Mouse (Mus musculus) neural tube, embryonic 13.5 days (tissue): ENCODE results near the gene Gba2. TPM values are rescaled to one million over a fixed set of nuclear protein-coding genes. Genes with fewer than 3 reads are reported as not detected.

Experiments used
- ATAC-seq: fragments of 200-750 bp; cut with Nextera tagmentation; 2 replicates; pipeline ENCODE4 v1.8.0; 2017; ENCODE audit warnings: low read depth, mild to moderate bottlenecking, moderate TSS enrichment, moderate library complexity
- H3K27ac ChIP-seq: fragments of 300-500 bp; sonication (generic); replicated peaks from 2 replicates; pipeline ENCODE4 v1.5.1; 2015; ENCODE audit warnings: moderate library complexity, mild to moderate bottlenecking, inconsistent platforms
- H3K27me3 ChIP-seq: fragments of 300-500 bp; sonication (generic); 2 replicates; pipeline ENCODE4 v1.6.1; 2015; ENCODE audit warnings: mild to moderate bottlenecking, inconsistent platforms
- H3K36me3 ChIP-seq: fragments of 300-500 bp; sonication (generic); 2 replicates; pipeline ENCODE4 v1.6.1; 2015; ENCODE audit warnings: mild to moderate bottlenecking, inconsistent platforms
- H3K4me1 ChIP-seq: fragments of 300-500 bp; sonication (generic); replicated peaks from 2 replicates; pipeline ENCODE4 v1.6.1; 2015; ENCODE audit warnings: inconsistent platforms
- H3K4me2 ChIP-seq: fragments of 300-500 bp; sonication (generic); 2 replicates; pipeline ENCODE4 v1.6.1; 2015; ENCODE audit warnings: inconsistent platforms, mild to moderate bottlenecking, moderate library complexity
- H3K4me3 ChIP-seq: fragments of 300-500 bp; sonication (generic); 2 replicates; pipeline ENCODE4 v1.5.1; 2015; ENCODE audit warnings: mild to moderate bottlenecking, inconsistent platforms
- H3K9ac ChIP-seq: fragments of 300-500 bp; sonication (generic); 2 replicates; pipeline ENCODE4 v1.6.1; 2015; ENCODE audit warnings: moderate library complexity, mild to moderate bottlenecking, inconsistent platforms
- H3K9me3 ChIP-seq: fragments of 300-500 bp; sonication (generic); 2 replicates; pipeline ENCODE4 v1.6.1; 2016; ENCODE audit warnings: inconsistent platforms
- WGBS: fragments of 180-500 bp; shearing (Covaris S2); methylation state at CpG from one replicate; pipeline ENCODE4 v1.1.7; 2015; 5-methylcytosine and 5-hydroxymethylcytosine counted together
- polyA plus RNA-seq: library from polyadenylated mRNA; unstranded; fragments of >200 nt; fragmentation: Nextera tagmentation; extraction: Ambion mirVana; gene quantifications from 2 replicates; pipeline ENCODE4 v1.2.1, GENCODE M21; 2015

Gene Gba2
- polyA plus RNA-seq, 1 experiment from 2014 or later = 50.8 TPM

GRCm38 (mm10) chr4:43593453-43593852, 14.8 kb upstream of the Gba2 start:
- H3K36me3 ChIP-seq = no peaks in the 10 kb centered on the region
- no peak overlapping the region for H3K4me2 ChIP-seq
- H3K9me3 ChIP-seq = no peaks in the 10 kb centered on the region
- no peak overlapping the region for H3K9ac ChIP-seq
- no peaks in the 10 kb centered on the region for H3K4me1 ChIP-seq
- H3K27ac ChIP-seq = no peak overlapping the region
- no peaks in the 10 kb centered on the region for H3K27me3 ChIP-seq
- H3K4me3 ChIP-seq = no peak overlapping the region
- WGBS = 65% methylated on average over 3 of the region's 3 CpGs
- ATAC-seq = no peak

DNA sequence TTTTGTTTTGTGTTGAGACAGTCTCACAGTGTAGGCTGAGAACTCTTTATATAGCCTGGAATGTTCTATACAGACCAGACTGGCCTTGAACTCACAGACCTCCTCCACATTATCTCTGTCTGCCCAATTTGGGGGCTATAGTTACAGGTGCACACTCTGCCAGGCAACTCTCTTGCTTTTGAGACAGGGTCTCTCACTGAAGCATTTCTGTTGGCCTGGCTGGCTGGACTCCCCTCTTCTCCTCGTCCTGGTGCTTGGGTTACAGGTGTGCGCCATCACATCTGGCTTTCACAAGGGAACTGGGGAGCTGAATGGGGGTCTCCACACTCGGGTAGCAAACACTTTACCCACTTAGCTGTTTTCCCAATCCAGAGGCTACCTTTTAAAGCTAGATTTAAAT, 13.3 kb upstream of the Gba2 start:
- no peaks in the 10 kb centered on the region for H3K9me3 ChIP-seq
- no peak for ATAC-seq
- H3K36me3 ChIP-seq = no peaks in the 10 kb centered on the region
- H3K9ac ChIP-seq = no peak overlapping the region
- H3K4me2 ChIP-seq = no peak overlapping the region
- H3K27ac ChIP-seq = no peak overlapping the region
- no peaks in the 10 kb centered on the region for H3K4me1 ChIP-seq
- WGBS = 82% methylated on average over 3 of the region's 3 CpGs
- no peaks in the 10 kb centered on the region for H3K27me3 ChIP-seq
- H3K4me3 ChIP-seq = no peak overlapping the region

GRCm38 (mm10) chr4:43591543-43591942, 12.9 kb upstream of the Gba2 start:
- 74% methylated on average over 5 of the region's 5 CpGs for WGBS
- H3K9ac ChIP-seq = no peak overlapping the region
- no peaks in the 10 kb centered on the region for H3K27me3 ChIP-seq

GRCm38 (mm10) chr4:43587681-43588080, 9.0 kb upstream of the Gba2 start:
- Histone ChIP-seq H3K9me3 (no peaks in the 10 kb centered on the region), H3K4me3 (no peak overlapping the region), H3K36me3 (peaks cover 22% of the 10 kb centered on the region), H3K27ac (no peak overlapping the region), H3K9ac (no peak overlapping the region), H3K4me2 (no peak overlapping the region), H3K27me3 (no peaks in the 10 kb centered on the region), H3K4me1 (no peaks in the 10 kb centered on the region)
- WGBS = 64% methylated on average over 7 of the region's 7 CpGs
- ATAC-seq = no peak

More at GRCm38 (mm10) chr4:43591543-43591942, 12.9 kb upstream of the Gba2 start:
- H3K4me2 ChIP-seq = no peak overlapping the region
- no peak overlapping the region for H3K27ac ChIP-seq
- ATAC-seq = no peak
- H3K9me3 ChIP-seq = no peaks in the 10 kb centered on the region
- no peaks in the 10 kb centered on the region for H3K4me1 ChIP-seq
- H3K4me3 ChIP-seq = no peak overlapping the region
- H3K36me3 ChIP-seq = no peaks in the 10 kb centered on the region

- Histone ChIP-seq H3K4me1 (no peaks in the 10 kb centered on the region), H3K9ac (no peak overlapping the region), H3K27me3 (no peaks in the 10 kb centered on the region), H3K36me3 (peaks cover 35% of the 10 kb centered on the region), H3K4me2 (no peak overlapping the region), H3K9me3 (no peaks in the 10 kb centered on the region), H3K27ac (no peak overlapping the region), H3K4me3 (no peak overlapping the region)
- no peak; the same call in 1 of the 2 replicates for ATAC-seq
- WGBS = 80% methylated on average over 8 of the region's 8 CpGs
Measured at GRCm38 (mm10) chr4:43586411-43586810, 7.7 kb upstream of the Gba2 start.

DNA sequence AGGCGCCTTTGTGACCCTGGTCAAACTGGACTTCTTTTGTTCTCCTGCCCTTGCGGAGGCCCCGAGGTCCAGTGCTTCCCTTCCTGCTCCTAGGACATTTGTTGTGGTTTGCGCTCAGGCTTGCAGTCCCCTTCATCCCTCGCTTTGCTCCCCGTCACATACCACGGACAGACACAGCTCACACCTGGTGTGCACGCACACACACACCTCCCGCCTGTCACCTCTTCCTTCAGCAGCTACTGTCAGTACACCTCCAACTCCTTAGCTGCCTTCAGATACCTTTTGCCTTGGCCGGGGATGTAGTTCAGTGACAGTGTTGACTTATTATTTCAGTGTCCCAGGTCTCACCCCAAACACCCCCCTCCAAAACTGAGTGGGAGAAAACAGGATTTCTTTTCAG, 7.0 kb upstream of the Gba2 start:
- no peak overlapping the region for H3K4me2 ChIP-seq
- no peak overlapping the region for H3K9ac ChIP-seq
- H3K36me3 ChIP-seq = peaks cover 42% of the 10 kb centered on the region
- no peak for ATAC-seq
- 56% methylated on average over 10 of the region's 10 CpGs for WGBS
- H3K27ac ChIP-seq = no peak overlapping the region
- no peaks in the 10 kb centered on the region for H3K4me1 ChIP-seq
- no peak overlapping the region for H3K4me3 ChIP-seq
- H3K27me3 ChIP-seq = no peaks in the 10 kb centered on the region
- H3K9me3 ChIP-seq = no peaks in the 10 kb centered on the region

DNA sequence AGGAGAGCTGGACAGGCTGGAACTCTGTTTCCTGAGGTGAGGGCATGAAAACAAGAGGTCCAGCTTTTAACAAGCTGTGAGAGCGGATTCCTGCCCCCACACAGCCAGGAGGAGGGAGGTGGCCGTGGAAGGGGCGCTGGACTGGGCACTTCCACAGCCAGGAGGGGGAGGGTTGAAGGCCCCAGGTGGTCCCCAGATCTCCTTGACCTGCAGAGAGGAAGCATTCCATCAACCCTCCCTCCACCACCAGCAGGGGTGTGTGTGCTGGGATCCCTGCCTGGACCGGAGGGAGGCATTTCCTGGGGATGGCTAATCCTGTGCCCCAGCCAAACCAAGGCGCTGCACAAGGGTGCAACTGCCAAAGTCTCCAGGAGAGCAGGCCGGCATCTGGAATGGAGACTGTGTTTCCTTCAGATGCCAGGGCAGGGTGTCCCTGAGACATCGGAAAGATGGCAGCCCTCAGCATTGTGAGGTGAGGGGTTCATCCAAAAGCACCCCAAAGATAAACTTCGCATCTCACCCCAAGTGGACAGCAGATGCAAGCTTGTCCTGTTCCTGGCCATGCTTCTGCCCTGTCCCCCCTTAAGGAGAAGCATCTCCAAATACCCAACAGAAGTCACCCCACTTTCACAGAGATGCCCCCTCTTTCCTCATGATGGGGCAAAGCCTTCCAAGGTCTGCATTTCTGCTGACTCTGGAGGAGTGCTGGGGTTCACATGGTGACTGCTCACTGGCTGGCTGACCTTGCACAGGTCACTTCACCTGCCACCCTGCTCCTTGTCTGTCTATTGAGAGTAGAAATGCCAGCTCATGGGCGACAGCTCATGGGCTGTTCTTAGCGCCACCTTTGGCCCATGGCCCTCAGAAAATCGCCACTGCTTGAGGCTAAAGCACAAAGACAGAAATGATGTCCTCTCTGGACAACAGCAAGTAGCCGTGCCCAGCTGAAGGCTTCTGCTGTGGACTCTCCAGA, 6.1 kb upstream of the Gba2 start, which contains the start of gene Msmp:
Msmp (minus strand) TSS at position 51 of the 973 bp plus-strand sequence.
- Histone ChIP-seq H3K9me3 (no peaks in the 10 kb centered on the region), H3K36me3 (peaks cover 47% of the 10 kb centered on the region), H3K9ac (0 out of 2 replicates have a peak within 1 kb of the TSS, but pooled peaks have one; percentile 17), H3K27me3 (no peaks in the 10 kb centered on the region), H3K4me1 (peaks cover 6% of the 10 kb centered on the region), H3K4me2 (no peak within 1 kb of the TSS), H3K4me3 (no peak within 1 kb of the TSS), H3K27ac (no peak within 1 kb of the TSS)
- ATAC-seq = no peak
- 76% methylated on average over 12 of the region's 12 CpGs for WGBS

- Histone ChIP-seq H3K4me2 (no peak overlapping the region), H3K4me3 (no peak overlapping the region), H3K27ac (no peak overlapping the region), H3K36me3 (peaks cover 47% of the 10 kb centered on the region), H3K27me3 (no peaks in the 10 kb centered on the region), H3K9me3 (no peaks in the 10 kb centered on the region), H3K9ac (no peak overlapping the region), H3K4me1 (peaks cover 12% of the 10 kb centered on the region)
- WGBS = 82% methylated on average over 7 of the region's 7 CpGs
- no peak for ATAC-seq
Measured at GRCm38 (mm10) chr4:43583421-43583820, 4.7 kb upstream of the Gba2 start.

DNA sequence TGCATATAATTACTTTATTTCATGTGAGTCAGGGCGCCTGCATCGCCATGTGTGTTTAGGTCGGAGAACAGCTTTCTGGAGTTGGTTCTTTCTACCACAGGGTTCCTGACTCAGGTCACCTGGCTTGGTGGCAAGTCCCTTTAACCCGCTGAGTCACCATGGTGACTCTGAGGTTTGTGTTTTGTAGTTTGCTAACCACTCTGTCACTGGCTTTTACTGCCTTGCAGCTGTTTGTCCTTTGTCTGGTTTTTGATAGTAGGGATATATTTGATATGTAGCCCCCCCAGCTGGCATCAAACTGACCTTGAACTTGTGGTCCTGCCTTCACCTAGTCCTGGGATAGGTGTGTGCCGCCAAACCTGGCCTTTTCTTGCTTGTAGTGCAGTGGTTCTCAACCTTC, 3.6 kb upstream of the Gba2 start:
- 88% methylated on average over 5 of the region's 5 CpGs for WGBS
- Histone ChIP-seq H3K9me3 (no peaks in the 10 kb centered on the region), H3K27ac (no peak overlapping the region), H3K4me3 (no peak overlapping the region), H3K9ac (no peak overlapping the region), H3K36me3 (peaks cover 47% of the 10 kb centered on the region), H3K4me1 (peaks cover 21% of the 10 kb centered on the region), H3K27me3 (no peaks in the 10 kb centered on the region), H3K4me2 (no peak overlapping the region)
- no peak for ATAC-seq

DNA sequence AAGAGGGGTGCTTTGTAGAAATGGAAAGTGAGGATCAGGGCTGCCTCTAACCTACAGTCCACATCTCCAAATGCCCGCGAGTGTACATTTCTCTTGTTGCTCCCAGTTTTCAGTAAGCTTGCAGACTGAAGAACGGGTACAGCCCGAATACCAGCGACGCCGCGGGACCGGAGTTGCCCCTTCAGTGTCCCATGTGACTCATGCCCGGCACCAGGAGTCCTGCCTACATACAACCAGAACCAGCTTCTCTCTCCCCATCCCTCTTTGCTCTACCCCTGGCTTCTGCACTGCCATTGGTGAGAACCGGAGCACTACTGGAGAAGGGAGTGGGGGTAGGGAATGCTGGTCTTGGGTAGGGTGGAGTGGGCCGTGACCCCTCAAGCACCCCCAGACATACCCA, 2.7 kb upstream of the Gba2 start:
- no peak overlapping the region for H3K27ac ChIP-seq
- no peaks in the 10 kb centered on the region for H3K9me3 ChIP-seq
- peaks cover 30% of the 10 kb centered on the region for H3K4me1 ChIP-seq
- no peak overlapping the region for H3K9ac ChIP-seq
- H3K36me3 ChIP-seq = peaks cover 47% of the 10 kb centered on the region
- ATAC-seq = no peak
- H3K27me3 ChIP-seq = no peaks in the 10 kb centered on the region
- WGBS = 93% methylated on average over 12 of the region's 12 CpGs
- no peak overlapping the region for H3K4me3 ChIP-seq
- H3K4me2 ChIP-seq = no peak overlapping the region

GRCm38 (mm10) chr4:43580721-43581120, 2.0 kb upstream of the Gba2 start:
- Histone ChIP-seq H3K4me2 (no peak overlapping the region), H3K4me3 (no peak overlapping the region), H3K27me3 (no peaks in the 10 kb centered on the region), H3K4me1 (peaks cover 37% of the 10 kb centered on the region), H3K27ac (no peak overlapping the region), H3K36me3 (peaks cover 47% of the 10 kb centered on the region), H3K9ac (no peak overlapping the region), H3K9me3 (no peaks in the 10 kb centered on the region)
- ATAC-seq = no peak
- 92% methylated on average over 5 of the region's 5 CpGs for WGBS

- peak overlapping the region; percentile 94 for H3K4me2 ChIP-seq
- no peaks in the 10 kb centered on the region for H3K9me3 ChIP-seq
- WGBS = 83% methylated on average over 6 of the region's 6 CpGs
- H3K27ac ChIP-seq = no peak overlapping the region
- no peak for ATAC-seq
- H3K9ac ChIP-seq = peak overlapping the region; percentile 91
- peaks cover 45% of the 10 kb centered on the region for H3K36me3 ChIP-seq
- H3K4me3 ChIP-seq = peak overlapping the region; percentile 91
- peaks cover 47% of the 10 kb centered on the region for H3K4me1 ChIP-seq
- no peaks in the 10 kb centered on the region for H3K27me3 ChIP-seq
Measured at GRCm38 (mm10) chr4:43579731-43580130, 1.1 kb upstream of the Gba2 start.
